Mouse (Mus musculus) cerebellum, adult 2 months (tissue): Measurements from ENCODE around the gene Gm20441. TPM values are rescaled to one million over a fixed set of nuclear protein-coding genes. Genes with fewer than 3 reads are reported as not detected.

Experiments
- DNase-seq, 2 experiments: peaks; one replicate each; pipeline ENCODE4 v3.0.0; 2021
- H3K27ac ChIP-seq: fragments of 200-500 bp; 2 replicates; pipeline ENCODE4 v1.5.1; 2012; ENCODE audit warnings: low read length, control low read depth, inconsistent platforms; ENCODE audit not compliant: insufficient read depth
- H3K27me3 ChIP-seq: fragments of 200-500 bp; 2 replicates; pipeline ENCODE4 v1.6.1; 2012; ENCODE audit warnings: inconsistent platforms, mild to moderate bottlenecking, low read length, moderate library complexity; ENCODE audit not compliant: control insufficient read depth, insufficient read depth
- H3K4me1 ChIP-seq: fragments of 200-500 bp; 2 replicates; pipeline ENCODE4 v1.6.1; 2011; ENCODE audit warnings: low read length; ENCODE audit not compliant: control insufficient read depth, insufficient read depth
- H3K4me3 ChIP-seq: fragments of 200-500 bp; replicated peaks from 2 replicates; pipeline ENCODE3; 2011; ENCODE audit warnings: mild to moderate bottlenecking, low read depth, low read length, control low read depth; ENCODE audit not compliant: insufficient read depth
- CTCF ChIP-seq: fragments of 200-500 bp; IDR thresholded peaks from 2 replicates; pipeline ENCODE4 v1.5.1; 2011; ENCODE audit warnings: low read depth, mild to moderate bottlenecking, control low read depth, low read length, moderate library complexity, borderline replicate concordance; ENCODE audit not compliant: insufficient read depth
- POLR2A ChIP-seq: fragments of 200-500 bp; IDR thresholded peaks from 2 replicates; pipeline ENCODE4 v1.6.1; 2011; ENCODE audit warnings: low read length, control low read depth, borderline replicate concordance; ENCODE audit not compliant: insufficient read depth
- WGBS: fragments of 180-500 bp; shearing (Covaris S2); methylation state at CpG from one replicate; pipeline ENCODE4 v1.1.7; 2018; 5-methylcytosine and 5-hydroxymethylcytosine counted together
- polyA plus RNA-seq: library from polyadenylated mRNA; depleted of rRNA; stranded (reverse); fragments of >200 nt; gene quantifications from 2 replicates; pipeline ENCODE4 v1.2.3, GENCODE M21; 2012; rRNA removed

The Gm20441 gene
- not detected in 2 replicates for polyA plus RNA-seq

DNA sequence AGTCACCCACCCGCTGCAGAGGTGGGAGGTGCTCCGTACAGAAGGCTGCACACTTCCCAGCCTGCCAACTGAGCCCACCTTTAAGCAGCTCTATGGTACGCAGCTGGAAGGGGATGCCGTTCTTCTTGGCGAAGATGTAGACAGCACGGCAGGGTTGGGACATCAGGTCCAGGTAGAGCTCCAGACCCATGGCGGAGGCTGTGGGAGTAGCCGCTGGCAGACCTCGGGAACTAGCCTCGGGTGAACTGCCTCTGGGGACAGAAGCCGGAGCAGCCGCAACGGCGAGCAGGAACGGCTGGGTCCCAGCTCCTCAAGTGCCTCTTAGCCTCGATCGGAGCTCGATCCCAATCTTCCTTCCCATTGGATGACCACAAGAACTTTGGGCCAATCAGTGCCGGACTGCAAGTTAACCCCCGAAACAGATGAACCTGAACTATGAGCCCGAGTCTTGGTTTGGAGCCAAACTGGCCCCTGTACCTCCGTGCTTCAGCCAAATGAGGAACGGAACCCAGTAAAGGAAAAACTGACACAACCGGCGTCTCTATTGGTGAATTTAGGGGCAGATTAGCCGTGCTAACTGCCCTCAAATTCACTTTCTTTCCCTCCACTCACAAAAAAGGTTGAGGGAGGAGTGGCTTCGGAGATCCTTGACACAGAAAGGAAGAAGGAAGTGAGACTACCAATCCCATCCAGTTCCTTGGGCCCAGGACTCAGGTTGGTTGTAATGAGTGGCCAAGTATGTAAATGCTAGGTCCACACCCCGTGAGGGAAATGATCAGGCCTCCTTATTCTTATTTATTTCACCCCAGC, at the start of gene Gm20441, which contains the start of gene Gstt3:
Gene Gm20441, minus strand, starts transcription at position 186 of the 810 bp plus-strand sequence.
Gene Gstt3, minus strand, starts transcription at position 646 of the 810 bp plus-strand sequence.
- no peak for TF ChIP-seq CTCF
- TF ChIP-seq POLR2A, result no peak
- no peak within 1 kb of the TSS for H3K27ac ChIP-seq
- no peaks in the 10 kb centered on the region; the same call in 1 of the 2 replicates for H3K27me3 ChIP-seq
- WGBS, result 5% methylated on average over 28 of the region's 28 CpGs
- peaks cover 3% of the 10 kb centered on the region; the same call in 1 of the 2 replicates for H3K4me1 ChIP-seq
- H3K4me3 ChIP-seq, result peak within 1 kb of the TSS; percentile 34
- peak in 1 of 2 experiments; percentile 22 for DNase-seq

DNA sequence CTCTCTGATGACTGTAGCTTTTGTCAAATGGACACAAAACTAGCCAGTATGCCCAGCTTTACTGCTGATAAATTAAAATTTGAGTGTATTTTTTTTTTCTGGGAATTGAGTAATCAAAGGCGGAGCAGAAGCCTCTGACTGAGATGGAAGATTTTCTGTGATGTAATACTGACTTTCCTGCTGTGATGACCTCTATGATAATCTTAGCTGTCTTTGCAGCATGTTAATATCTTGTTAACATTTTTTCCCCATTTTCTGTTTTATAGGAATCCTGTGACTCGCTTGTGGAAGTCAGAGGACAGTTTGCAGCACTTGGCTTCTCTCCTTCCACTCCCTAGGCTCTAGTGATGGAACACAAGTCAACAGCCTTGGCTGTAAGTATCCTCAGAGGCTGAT, 49.5 kb upstream of the Gm20441 start:
- Histone ChIP-seq H3K27me3 (no peaks in the 10 kb centered on the region), H3K27ac (no peak overlapping the region), H3K4me1 (peaks cover 18% of the 10 kb centered on the region), H3K4me3 (no peak overlapping the region)
- no peak for DNase-seq
- TF ChIP-seq CTCF (no peak), POLR2A (no peak)
- WGBS, result 91% methylated on average over 2 of the region's 2 CpGs

DNA sequence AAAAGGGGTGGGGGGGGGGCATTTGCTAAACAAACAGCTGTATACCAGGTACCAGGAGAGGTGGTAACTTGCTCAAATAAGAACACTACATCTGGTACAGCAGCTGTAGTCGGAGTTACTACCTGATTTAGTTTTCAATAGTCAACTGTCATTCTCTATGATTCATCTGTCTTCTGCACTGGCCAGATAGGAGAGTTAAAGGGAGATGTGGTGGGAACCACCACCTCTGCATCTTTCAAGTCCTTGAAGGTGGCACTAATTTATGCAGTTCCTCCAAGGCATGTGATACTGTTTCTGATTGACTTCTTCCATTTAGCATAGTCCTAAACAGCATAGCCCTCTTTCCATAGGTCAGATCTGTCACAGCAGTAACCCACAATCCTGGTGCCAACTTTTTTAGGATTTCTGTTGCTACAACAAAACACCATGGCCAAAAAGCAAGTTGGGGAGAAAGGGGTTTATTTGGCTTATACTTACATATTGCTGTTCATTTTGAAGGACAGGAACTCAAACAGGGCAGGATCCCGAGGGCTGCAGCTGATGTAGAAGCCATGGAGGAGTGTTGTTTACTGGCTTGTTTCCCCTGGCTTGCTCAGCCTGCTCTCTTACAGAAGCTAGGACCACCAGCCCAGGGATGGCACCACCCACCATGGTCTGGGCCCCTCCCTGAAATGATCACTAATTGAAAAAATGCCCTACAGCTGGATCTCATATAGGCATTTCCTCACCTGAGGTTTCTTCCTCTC, 48.9 kb upstream of the Gm20441 start:
- WGBS, result 84% methylated on average over 2 of the region's 2 CpGs
- Histone ChIP-seq H3K27ac (no peak overlapping the region), H3K4me1 (peaks cover 18% of the 10 kb centered on the region), H3K27me3 (no peaks in the 10 kb centered on the region), H3K4me3 (no peak overlapping the region)
- TF ChIP-seq CTCF (no peak), POLR2A (no peak)
- DNase-seq, result no peak

DNA sequence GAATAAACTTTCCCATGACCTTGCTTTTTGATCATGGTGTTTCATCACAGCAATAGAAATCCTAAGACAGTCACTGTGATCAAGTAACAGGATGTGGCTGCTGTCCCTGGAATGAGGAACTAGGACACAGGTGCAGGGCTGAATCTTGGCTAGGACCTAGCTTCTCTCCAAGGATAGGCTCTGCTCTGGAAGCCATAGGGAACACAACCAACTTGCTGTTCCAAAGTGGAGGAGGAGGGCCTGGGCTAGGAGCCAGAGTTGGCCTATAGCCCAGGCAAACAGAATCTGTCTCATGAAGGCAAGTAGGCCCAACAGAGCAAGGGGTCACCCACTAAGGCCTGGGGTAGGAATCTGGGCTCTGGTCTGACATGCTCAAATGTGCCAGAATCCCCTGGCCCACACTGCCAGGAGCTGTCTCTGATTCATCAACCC, 47.8 kb upstream of the Gm20441 start:
- DNase-seq, result peak; percentile 77 to 88
- H3K27me3 ChIP-seq, result no peaks in the 10 kb centered on the region
- peaks cover 15% of the 10 kb centered on the region for H3K4me1 ChIP-seq
- no peak for TF ChIP-seq CTCF
- no peak for TF ChIP-seq POLR2A
- peak overlapping the region; percentile 68 for H3K27ac ChIP-seq
- no peak overlapping the region for H3K4me3 ChIP-seq

DNA sequence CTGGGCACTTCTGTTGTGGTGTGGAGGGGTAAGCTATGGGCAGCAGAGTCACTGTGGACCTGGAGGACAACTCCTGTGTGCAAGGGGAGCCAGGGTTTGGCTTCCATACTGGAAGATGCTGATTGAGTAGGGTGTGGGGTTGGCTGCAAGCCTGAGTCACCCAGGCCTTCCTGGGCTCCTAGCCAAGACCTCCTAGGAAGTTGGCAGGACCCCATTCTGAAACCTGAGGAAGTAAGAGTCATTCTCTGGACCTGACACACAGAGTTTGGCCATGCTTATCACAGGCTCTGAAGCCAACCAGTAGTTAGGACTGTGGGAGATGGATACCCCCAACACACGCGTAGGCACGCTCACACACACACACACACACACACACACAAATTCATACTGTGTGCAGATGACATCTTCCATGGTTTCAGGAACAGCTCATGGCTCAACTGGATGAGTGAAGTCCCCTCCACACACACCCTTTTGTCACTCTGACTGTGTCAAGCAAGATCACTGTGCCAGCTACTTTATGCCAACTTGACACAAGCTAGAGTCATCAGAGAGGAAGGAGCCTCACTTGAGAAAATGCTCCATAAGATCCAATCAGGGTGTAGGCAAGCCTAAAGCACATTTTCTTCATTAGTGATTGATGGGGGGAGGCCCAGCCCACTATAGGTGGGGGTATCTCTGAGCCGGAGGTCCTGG, 47.1 kb upstream of the Gm20441 start:
- no peak overlapping the region for H3K4me3 ChIP-seq
- DNase-seq, result peak; percentile 46 to 57
- 11% methylated on average over 4 of the region's 4 CpGs for WGBS
- peaks cover 15% of the 10 kb centered on the region for H3K4me1 ChIP-seq
- TF ChIP-seq CTCF, result no peak
- TF ChIP-seq POLR2A, result no peak
- H3K27ac ChIP-seq, result peak overlapping the region; percentile 68
- no peaks in the 10 kb centered on the region for H3K27me3 ChIP-seq

DNA sequence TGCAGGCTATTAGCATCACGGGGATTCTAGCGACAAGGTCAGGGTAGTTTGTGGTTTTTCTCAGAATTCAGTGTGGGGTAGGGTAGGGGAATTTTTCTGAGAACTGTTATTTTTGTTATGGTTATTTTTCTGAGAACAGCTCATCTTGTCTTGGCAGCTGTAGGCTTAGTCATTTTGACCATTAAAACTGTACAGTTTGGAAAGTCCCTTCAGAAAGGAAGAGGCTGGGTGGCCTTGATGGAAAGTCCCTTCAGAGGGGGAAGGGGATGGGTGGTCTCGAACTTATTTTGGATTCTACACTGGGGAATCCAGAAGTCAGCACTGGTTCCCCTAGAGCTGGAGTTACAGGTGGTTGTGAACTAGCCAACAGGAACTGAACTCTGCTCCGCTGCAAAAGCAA, 43.8 kb upstream of the Gm20441 start:
- no peak overlapping the region for H3K4me3 ChIP-seq
- H3K4me1 ChIP-seq, result peaks cover 15% of the 10 kb centered on the region
- no peak for TF ChIP-seq POLR2A
- TF ChIP-seq CTCF, result no peak
- 89% methylated on average over 4 of the region's 4 CpGs for WGBS
- DNase-seq, result no peak
- H3K27me3 ChIP-seq, result no peaks in the 10 kb centered on the region
- no peak overlapping the region for H3K27ac ChIP-seq

DNA sequence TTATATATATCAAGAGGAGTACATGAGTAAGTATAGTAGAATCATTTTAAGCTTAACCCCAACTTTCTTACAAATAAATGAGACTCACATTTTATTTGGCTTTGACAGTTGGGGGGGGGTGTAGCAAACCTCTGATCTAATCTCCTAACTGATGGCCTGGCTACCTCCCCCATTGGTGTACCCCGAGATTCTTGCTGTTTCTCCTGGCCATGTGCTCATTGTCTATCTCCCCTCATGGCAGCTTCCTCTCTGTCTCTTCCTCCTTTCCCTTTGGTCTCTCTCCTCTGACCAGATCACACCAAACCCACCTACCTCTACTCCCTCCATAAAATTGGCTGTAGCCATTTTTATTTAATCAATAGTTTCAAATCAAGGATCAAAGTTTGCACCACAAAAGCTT, 43.0 kb upstream of the Gm20441 start:
- 96% methylated on average over 1 of the region's 1 CpGs for WGBS
- no peak overlapping the region for H3K27ac ChIP-seq
- no peaks in the 10 kb centered on the region for H3K27me3 ChIP-seq
- H3K4me3 ChIP-seq, result no peak overlapping the region
- TF ChIP-seq CTCF (no peak), POLR2A (no peak)
- H3K4me1 ChIP-seq, result peaks cover 14% of the 10 kb centered on the region
- DNase-seq, result no peak
